Mouse (Mus musculus) forebrain, embryonic 13.5 days (tissue): ENCODE data around the gene Smyd5. TPM values are rescaled to one million over a fixed set of nuclear protein-coding genes. Genes with fewer than 3 reads are reported as not detected.

Experiments
- ATAC-seq: fragments of 200-750 bp; cut with Nextera tagmentation; 2 replicates; pipeline ENCODE4 v1.8.0; 2017
- H3K27ac ChIP-seq: fragments of 300-500 bp; sonication (generic); 2 replicates; pipeline ENCODE4 v1.5.1; 2015; ENCODE audit warnings: inconsistent platforms, mild to moderate bottlenecking, moderate library complexity
- H3K27me3 ChIP-seq: fragments of 300-500 bp; sonication (generic); 2 replicates; pipeline ENCODE4 v1.6.1; 2015; ENCODE audit warnings: mild to moderate bottlenecking, inconsistent platforms
- H3K36me3 ChIP-seq: fragments of 300-500 bp; sonication (generic); 2 replicates; pipeline ENCODE4 v1.6.1; 2015; ENCODE audit warnings: mild to moderate bottlenecking, inconsistent platforms; ENCODE audit not compliant: poor library complexity, severe bottlenecking
- H3K4me1 ChIP-seq: fragments of 300-500 bp; sonication (generic); 2 replicates; pipeline ENCODE4 v1.6.1; 2015; ENCODE audit warnings: inconsistent platforms
- H3K4me2 ChIP-seq: fragments of 300-500 bp; sonication (generic); 2 replicates; pipeline ENCODE4 v1.6.1; 2015; ENCODE audit warnings: inconsistent platforms, mild to moderate bottlenecking, moderate library complexity
- H3K4me3 ChIP-seq: fragments of 300-500 bp; sonication (generic); 2 replicates; pipeline ENCODE4 v1.5.1; 2015; ENCODE audit warnings: mild to moderate bottlenecking, inconsistent platforms
- H3K9ac ChIP-seq: fragments of 300-500 bp; sonication (generic); 2 replicates; pipeline ENCODE4 v1.6.1; 2015; ENCODE audit warnings: mild to moderate bottlenecking, inconsistent platforms
- H3K9me3 ChIP-seq: fragments of 300-500 bp; sonication (generic); replicated peaks from 2 replicates; pipeline ENCODE4 v1.6.1; 2016; ENCODE audit warnings: inconsistent platforms
- WGBS: fragments of 180-500 bp; shearing (Covaris S2); methylation state at CpG from one replicate; pipeline ENCODE4 v1.1.7; 2015; 5-methylcytosine and 5-hydroxymethylcytosine counted together
- polyA plus RNA-seq: library from polyadenylated mRNA; unstranded; fragments of >200 nt; fragmentation: Nextera tagmentation; extraction: Ambion mirVana; gene quantifications from 2 replicates; pipeline ENCODE4 v1.2.1, GENCODE M21; 2015

Gene Smyd5
- polyA plus RNA-seq, result 40.0 and 51.9 TPM in 2 replicates

- peak; percentile 83 for ATAC-seq
- WGBS, result under 1% methylated on average over 39 of the region's 39 CpGs
- H3K27me3 ChIP-seq, result no peaks in the 10 kb centered on the region
These were observed at the start of gene Smyd5 for GRCm38 (mm10) chr6:85431842-85432431. Smyd5 (plus strand) TSS chr6:85431989.

DNA sequence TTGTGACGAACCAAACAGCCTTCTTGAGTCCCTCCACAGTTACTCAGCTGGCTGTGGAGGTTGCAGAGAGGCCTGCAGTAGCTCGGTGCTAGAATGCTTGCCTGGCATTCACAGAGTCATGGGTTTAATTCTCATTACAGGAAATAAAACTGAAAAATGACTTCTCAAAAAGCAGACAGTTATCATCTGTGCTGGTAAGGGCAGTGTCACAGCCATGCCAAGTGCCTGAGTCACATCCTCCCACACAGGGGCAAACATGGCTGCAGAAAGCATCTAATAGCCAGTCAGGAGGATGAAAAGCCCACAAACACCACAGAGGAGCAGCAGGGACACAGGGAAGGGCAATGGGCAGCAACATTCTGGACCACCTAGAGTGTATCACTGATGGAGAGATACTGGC, 49.0 kb upstream of the Smyd5 start:
- Histone ChIP-seq H3K27me3 (peaks cover 9% of the 10 kb centered on the region; the same call in 1 of the 2 replicates), H3K36me3 (no peaks in the 10 kb centered on the region), H3K4me1 (peaks cover 13% of the 10 kb centered on the region), H3K4me2 (no peak overlapping the region), H3K4me3 (no peak overlapping the region), H3K9me3 (no peaks in the 10 kb centered on the region), H3K9ac (no peak overlapping the region), H3K27ac (no peak overlapping the region)
- no peak for ATAC-seq
- WGBS, result 81% methylated on average over 2 of the region's 2 CpGs

More at GRCm38 (mm10) chr6:85431842-85432431, at the start of gene Smyd5:
- Histone ChIP-seq H3K9ac (peak within 1 kb of the TSS; percentile 81), H3K4me2 (peak within 1 kb of the TSS; percentile 92), H3K27ac (no peak within 1 kb of the TSS), H3K4me3 (peak within 1 kb of the TSS; percentile 63), H3K9me3 (no peaks in the 10 kb centered on the region), H3K36me3 (no peaks in the 10 kb centered on the region), H3K4me1 (peaks cover 7% of the 10 kb centered on the region; the same call in 1 of the 2 replicates)

GRCm38 (mm10) chr6:85388608-85389007, 43.2 kb upstream of the Smyd5 start:
- no peaks in the 10 kb centered on the region for H3K4me1 ChIP-seq
- no peak overlapping the region for H3K9ac ChIP-seq
- no peaks in the 10 kb centered on the region for H3K36me3 ChIP-seq
- 72% methylated on average over 5 of the region's 5 CpGs for WGBS
- H3K27me3 ChIP-seq, result peaks cover 6% of the 10 kb centered on the region; the same call in 1 of the 2 replicates
- no peaks in the 10 kb centered on the region for H3K9me3 ChIP-seq
- H3K4me2 ChIP-seq, result no peak overlapping the region
- H3K4me3 ChIP-seq, result no peak overlapping the region
- no peak overlapping the region for H3K27ac ChIP-seq
- no peak for ATAC-seq

GRCm38 (mm10) chr6:85391803-85392202, 40.0 kb upstream of the Smyd5 start:
- Histone ChIP-seq H3K9me3 (0 out of 2 replicates have a peak, but pooled peaks cover 3% of the 10 kb centered on the region), H3K4me1 (no peaks in the 10 kb centered on the region), H3K27ac (no peak overlapping the region), H3K9ac (no peak overlapping the region), H3K27me3 (no peaks in the 10 kb centered on the region), H3K4me3 (no peak overlapping the region), H3K36me3 (no peaks in the 10 kb centered on the region), H3K4me2 (no peak overlapping the region)
- ATAC-seq, result no peak
- 33% methylated on average over 6 of the region's 7 CpGs for WGBS

DNA sequence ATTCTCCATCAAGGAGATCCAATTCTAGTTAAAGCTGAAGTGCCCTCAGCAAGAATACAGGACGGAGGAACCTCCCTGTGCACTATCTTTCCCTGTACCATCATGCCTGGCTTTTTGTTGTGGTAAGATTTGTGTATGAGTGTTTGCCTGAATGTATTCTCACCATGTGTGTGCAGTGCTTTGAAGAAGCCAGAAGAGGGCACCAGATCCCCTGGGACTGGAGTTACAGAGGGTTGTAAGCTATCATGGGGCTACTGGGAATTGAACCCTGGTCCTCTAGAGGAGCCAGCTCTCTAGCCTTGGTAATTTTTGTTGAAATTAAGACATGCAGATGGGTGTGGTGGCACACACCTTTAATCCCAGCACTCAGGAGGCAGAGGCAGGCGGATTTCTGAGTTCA, 36.4 kb upstream of the Smyd5 start:
- 84% methylated on average over 2 of the region's 2 CpGs for WGBS
- Histone ChIP-seq H3K27ac (no peak overlapping the region), H3K27me3 (no peaks in the 10 kb centered on the region), H3K9ac (no peak overlapping the region), H3K4me3 (no peak overlapping the region), H3K4me2 (no peak overlapping the region), H3K9me3 (0 out of 2 replicates have a peak, but pooled peaks cover 3% of the 10 kb centered on the region), H3K4me1 (peaks cover 9% of the 10 kb centered on the region), H3K36me3 (no peaks in the 10 kb centered on the region)
- ATAC-seq, result no peak

- Histone ChIP-seq H3K27ac (no peak overlapping the region), H3K27me3 (no peaks in the 10 kb centered on the region), H3K36me3 (no peaks in the 10 kb centered on the region), H3K4me1 (peaks cover 9% of the 10 kb centered on the region), H3K4me3 (no peak overlapping the region), H3K9ac (no peak overlapping the region), H3K4me2 (no peak overlapping the region), H3K9me3 (0 out of 2 replicates have a peak, but pooled peaks cover 3% of the 10 kb centered on the region)
- WGBS, result 35% methylated on average over 1 of the region's 1 CpGs
- no peak for ATAC-seq
These were observed 34.6 kb upstream of the Smyd5 start for GRCm38 (mm10) chr6:85397165-85397564.

DNA sequence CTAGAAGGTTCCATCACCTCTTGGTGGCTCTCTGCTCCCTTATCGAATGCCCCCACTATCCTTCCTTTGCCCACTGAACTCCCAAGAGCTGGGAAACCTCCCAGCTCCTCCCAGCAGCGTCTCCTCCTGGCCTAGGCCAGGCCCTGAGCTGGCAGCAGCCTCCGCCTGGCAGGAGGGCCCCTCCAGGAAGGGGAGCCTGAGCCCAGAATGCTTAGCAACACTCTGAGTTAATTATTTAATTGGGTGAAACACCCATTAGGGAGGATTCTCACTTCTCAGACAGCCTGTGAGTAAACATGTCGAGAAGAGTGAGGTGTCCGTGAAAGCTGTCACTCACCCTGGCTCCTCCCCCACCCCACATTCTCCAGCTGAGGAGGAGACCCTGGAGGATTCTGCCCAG, 32.1 kb upstream of the Smyd5 start:
- peaks cover 15% of the 10 kb centered on the region for H3K4me1 ChIP-seq
- 38% methylated on average over 5 of the region's 5 CpGs for WGBS
- H3K9me3 ChIP-seq, result 0 out of 2 replicates have a peak, but pooled peaks cover 3% of the 10 kb centered on the region
- H3K36me3 ChIP-seq, result no peaks in the 10 kb centered on the region
- no peak overlapping the region for H3K4me2 ChIP-seq
- H3K27me3 ChIP-seq, result no peaks in the 10 kb centered on the region
- H3K27ac ChIP-seq, result peak overlapping the region; percentile 40
- peak; percentile 79 for ATAC-seq
- H3K9ac ChIP-seq, result no peak overlapping the region
- H3K4me3 ChIP-seq, result no peak overlapping the region

DNA sequence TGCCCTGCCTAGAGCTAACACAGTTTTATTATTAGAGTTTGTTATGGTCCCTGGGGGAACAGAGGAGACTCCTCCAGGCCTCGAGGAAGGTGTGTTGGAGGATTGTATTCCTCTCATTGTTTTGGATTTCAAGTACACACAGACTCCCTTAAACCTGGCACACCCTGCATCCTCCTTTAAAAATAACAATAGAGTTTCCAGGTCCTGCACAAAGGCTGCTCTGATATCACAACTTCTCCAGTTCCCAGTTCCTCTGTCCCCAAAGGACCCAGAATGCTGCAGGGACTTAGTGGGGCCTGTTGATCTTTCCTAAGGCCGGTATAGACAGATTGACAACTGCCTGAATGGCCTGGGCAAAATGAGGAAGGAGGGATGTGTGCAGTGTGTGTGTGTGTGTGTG, 29.2 kb upstream of the Smyd5 start:
- 49% methylated on average over 2 of the region's 2 CpGs for WGBS
- Histone ChIP-seq H3K27ac (0 out of 2 replicates have a peak overlapping the region, but pooled peaks have one; percentile 4), H3K9me3 (no peaks in the 10 kb centered on the region), H3K27me3 (peaks cover 13% of the 10 kb centered on the region), H3K4me1 (peaks cover 15% of the 10 kb centered on the region), H3K9ac (no peak overlapping the region), H3K4me2 (no peak overlapping the region), H3K36me3 (no peaks in the 10 kb centered on the region), H3K4me3 (no peak overlapping the region)
- ATAC-seq, result no peak

- Histone ChIP-seq H3K27me3 (peaks cover 17% of the 10 kb centered on the region), H3K4me1 (peaks cover 15% of the 10 kb centered on the region), H3K4me2 (no peak overlapping the region), H3K36me3 (no peaks in the 10 kb centered on the region), H3K9me3 (no peaks in the 10 kb centered on the region), H3K27ac (peak overlapping the region; percentile 41; the same call in 1 of the 2 replicates), H3K9ac (no peak overlapping the region), H3K4me3 (no peak overlapping the region)
- 60% methylated on average over 10 of the region's 10 CpGs for WGBS
- no peak for ATAC-seq
These were observed 28.8 kb upstream of the Smyd5 start for GRCm38 (mm10) chr6:85403039-85403438.

DNA sequence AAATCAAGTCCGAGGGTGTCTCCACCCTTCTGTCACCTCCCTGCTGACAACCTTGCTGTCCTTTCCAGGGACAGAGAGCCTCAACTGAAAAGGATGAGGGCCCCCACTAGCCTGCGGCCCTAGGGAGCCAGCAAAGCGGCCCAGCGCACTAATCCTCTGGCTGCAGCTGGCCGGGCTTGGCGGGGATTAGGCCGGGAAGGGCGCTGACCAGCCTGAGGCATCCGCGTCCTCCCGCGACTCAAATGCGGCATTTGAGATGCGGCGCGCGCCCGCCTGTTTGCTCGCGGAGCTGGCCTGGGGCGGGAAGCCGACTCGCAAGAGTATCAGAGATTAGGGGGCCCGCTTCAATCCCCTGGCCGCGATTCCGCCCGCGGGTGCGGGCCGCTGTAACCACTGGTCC, 22.8 kb upstream of the Smyd5 start:
- ATAC-seq, result no peak

DNA sequence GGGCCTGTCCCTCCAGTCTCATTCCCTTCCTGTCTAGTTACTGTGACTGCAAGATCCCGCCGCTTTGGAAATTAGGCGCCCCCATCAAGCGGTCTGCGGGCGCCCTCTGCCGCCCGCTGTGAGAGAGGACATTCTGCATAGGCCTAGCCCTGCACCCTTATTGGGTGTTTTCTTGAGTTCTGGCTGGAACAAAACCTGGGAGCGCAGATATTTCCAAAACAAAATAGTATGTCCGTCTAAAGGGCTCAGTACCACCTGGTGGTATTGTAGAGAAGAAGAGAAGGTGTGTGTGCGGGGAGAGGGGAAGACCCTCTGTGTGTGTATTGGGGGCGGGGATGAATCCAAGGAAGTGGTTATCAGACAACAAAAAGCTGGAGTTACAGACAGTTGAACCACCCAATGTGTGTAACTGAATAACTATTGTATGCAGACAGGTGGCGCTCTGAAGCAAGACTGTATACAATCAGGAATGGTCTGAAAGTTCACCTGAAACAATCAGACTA, 21.0 kb upstream of the Smyd5 start:
- ATAC-seq, result peak; percentile 89
- WGBS, result 9% methylated on average over 13 of the region's 13 CpGs
- Histone ChIP-seq H3K27ac (no peak overlapping the region), H3K27me3 (peaks cover 43% of the 10 kb centered on the region), H3K4me1 (peaks cover 7% of the 10 kb centered on the region), H3K4me2 (no peak overlapping the region), H3K9me3 (no peaks in the 10 kb centered on the region), H3K4me3 (no peak overlapping the region), H3K36me3 (no peaks in the 10 kb centered on the region), H3K9ac (no peak overlapping the region)

More for the DNA sequence above, 22.8 kb upstream of the Smyd5 start:
- Histone ChIP-seq H3K9ac (peak overlapping the region; percentile 60), H3K4me3 (peak overlapping the region; percentile 29), H3K27me3 (peaks cover 43% of the 10 kb centered on the region), H3K9me3 (no peaks in the 10 kb centered on the region), H3K27ac (no peak overlapping the region), H3K4me1 (peaks cover 7% of the 10 kb centered on the region), H3K4me2 (peak overlapping the region; percentile 57), H3K36me3 (no peaks in the 10 kb centered on the region)
- WGBS, result 1% methylated on average over 31 of the region's 31 CpGs

- Histone ChIP-seq H3K4me2 (no peak overlapping the region), H3K27me3 (no peaks in the 10 kb centered on the region), H3K9ac (no peak overlapping the region), H3K9me3 (no peaks in the 10 kb centered on the region), H3K4me3 (no peak overlapping the region), H3K36me3 (no peaks in the 10 kb centered on the region), H3K27ac (no peak overlapping the region), H3K4me1 (no peaks in the 10 kb centered on the region)
- WGBS, result 42% methylated on average over 3 of the region's 3 CpGs
- no peak for ATAC-seq
These were observed 16.0 kb upstream of the Smyd5 start for GRCm38 (mm10) chr6:85415829-85416228.
